Mouse (Mus musculus): ENCODE measurements around the gene Edc3. TPM values are rescaled to one million over a fixed set of nuclear protein-coding genes. Genes with fewer than 3 reads are reported as not detected.

Edc3 gene
- polyA plus RNA-seq (2012; rRNA removed) = 12.3 and 13.8 TPM in 2 replicates

DNA sequence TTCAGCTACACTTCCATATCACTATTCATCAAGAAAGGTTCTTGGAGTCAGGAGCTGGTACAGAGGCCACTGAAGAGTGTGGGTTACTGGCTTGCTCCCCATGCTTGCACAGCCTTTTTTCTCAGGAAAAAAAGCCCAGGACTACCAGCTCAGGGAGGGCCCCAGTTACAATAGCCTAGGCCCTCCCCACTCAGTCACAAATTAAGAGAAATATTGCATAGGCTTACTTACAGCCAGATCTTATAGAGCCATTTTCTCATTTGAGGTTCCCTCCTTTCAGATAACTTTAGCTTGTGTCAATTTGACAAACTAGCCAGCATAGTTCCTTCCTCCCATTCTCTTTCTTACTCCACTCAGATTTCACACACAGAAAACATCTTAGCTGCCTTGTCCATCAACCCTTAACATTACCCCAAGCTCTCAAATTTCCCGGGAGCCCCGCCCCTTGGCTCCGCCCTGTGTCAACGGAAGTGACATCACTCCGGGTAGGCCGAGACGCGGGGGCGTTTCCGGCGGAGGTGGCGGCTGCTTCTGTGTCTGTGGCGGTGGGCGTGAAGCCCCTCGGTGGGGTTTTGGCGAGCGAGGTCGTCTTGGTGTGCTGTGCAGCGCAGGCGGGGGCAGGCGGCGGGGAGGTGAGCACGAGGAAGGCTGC is at the start of gene Edc3:
TSS of gene Edc3 (plus strand) at position 473 of the 652 bp plus-strand sequence.
- peak; percentile 78 for DNase-seq (ENCODE audit: low spot score)

DNA sequence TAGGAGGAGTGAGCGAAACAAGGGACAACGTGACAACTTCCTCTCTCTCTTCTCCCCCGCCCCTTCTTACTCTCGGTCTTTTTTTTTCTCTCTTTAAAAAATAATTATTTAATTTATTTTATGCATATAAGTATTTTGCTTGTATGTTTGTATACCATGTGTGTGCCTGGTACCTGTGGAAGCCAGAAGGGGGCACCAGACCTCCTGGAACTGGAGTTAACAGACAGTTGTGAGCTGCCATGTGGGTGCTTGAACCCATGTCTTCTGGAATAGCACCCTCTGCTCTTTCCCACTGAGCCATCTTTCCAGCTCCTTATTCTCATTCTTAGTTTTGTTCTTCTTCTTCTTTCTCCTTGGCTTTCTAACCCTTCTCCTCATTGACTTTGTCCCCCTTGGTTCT is 49.4 kb upstream of the Edc3 start:
- DNase-seq (ENCODE audit: low spot score) = no peak

DNA sequence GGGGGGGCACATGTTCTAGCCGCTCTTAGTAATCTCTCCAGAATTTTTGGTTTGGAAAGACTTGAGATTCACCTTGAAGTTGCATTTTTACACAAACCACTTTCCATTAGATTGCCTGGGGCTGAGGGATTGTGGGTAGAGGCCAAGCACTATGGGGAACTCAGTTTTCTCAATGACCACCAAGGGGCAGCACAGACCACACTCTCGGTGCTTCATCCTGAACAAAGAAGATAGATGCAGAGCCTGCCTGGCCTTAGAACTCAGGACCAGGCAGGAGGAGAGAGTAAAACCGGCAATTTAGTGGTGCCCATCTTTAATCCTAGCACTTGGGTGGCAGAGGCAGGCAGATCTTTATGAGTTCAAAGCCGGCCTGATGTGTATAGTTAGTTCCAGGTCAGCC is 48.6 kb upstream of the Edc3 start:
- DNase-seq (ENCODE audit: low spot score) = no peak

DNA sequence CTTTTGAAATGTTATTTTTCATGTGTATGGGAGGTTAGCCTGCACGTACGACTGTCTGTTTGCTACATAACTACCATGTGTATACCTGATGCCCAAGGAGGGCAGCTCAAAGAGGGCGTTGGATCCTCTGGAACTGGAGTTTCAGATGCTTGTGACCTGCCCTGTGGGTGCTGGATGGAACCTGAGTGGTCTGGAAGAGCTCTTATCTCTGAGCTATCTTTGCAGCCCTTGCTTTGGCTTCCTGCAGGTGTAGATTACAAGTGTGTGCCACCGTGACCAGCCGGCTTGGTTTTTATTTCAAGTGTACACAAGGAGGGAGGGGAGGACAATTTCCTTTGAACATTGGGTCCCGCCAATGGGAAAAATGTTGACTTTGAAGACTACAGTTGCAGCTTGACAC is 47.8 kb upstream of the Edc3 start:
- DNase-seq (ENCODE audit: low spot score) = no peak

DNA sequence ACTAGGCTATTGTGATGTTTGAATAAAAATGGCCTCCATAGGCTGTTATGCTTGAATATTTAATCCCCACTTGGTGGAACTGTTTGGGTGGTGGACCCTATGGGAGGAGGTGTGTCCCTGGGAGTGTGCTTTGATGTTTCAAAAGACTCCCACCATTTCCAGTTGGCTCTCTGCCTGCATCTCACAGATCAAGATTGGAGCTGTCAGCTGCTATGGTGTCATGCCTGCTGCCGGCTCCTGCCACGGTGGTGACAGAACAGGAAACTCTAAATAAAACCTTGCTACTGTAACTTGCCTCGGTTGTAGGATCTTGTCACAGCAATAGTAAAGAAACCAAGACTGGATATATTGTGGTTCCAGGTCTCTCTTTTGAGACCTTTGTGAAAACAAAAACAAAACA is 46.8 kb upstream of the Edc3 start:
- DNase-seq (ENCODE audit: low spot score) = no peak

DNA sequence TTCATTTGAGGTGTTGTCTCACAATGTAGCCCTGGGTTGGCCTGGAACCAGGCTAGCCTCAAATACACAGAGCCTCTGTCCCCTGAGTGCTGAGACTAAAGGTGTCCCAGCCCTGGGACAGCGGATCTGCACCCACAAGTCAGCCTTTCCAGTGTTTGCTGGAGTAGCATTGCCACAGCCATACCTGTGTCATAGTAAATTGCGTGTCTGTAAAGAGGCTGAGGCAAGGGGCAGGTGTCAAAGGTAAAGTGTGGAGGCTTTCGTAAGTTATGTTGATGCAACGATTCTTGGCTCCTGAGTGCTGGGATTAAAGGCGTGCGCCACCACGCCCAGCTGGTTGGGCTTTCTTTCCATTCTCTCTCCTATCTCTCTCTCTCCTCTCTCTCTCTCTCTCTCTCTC is 43.7 kb upstream of the Edc3 start:
- no peak for DNase-seq (ENCODE audit: low spot score)

DNA sequence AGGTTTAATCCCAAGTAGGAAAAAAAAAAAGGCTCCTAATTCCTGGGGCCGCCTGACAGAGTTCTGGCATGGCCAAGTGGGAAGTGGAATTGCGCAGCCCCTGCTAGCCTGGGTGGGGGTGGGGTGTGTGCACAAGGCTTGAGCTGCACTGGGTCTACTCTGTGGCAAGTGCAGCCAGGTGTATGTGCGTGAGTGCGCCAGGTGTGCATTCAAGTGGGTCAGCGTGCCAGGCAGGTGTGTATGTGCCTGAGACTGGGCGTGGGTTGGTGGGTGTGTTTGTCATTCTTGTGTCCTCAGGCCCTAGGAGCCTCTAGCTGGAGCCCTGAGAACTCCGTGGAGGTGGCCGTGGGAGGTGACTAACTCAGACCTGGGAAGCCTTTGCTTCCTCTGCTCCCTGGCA is 41.8 kb upstream of the Edc3 start:
- no peak for DNase-seq (ENCODE audit: low spot score)

DNA sequence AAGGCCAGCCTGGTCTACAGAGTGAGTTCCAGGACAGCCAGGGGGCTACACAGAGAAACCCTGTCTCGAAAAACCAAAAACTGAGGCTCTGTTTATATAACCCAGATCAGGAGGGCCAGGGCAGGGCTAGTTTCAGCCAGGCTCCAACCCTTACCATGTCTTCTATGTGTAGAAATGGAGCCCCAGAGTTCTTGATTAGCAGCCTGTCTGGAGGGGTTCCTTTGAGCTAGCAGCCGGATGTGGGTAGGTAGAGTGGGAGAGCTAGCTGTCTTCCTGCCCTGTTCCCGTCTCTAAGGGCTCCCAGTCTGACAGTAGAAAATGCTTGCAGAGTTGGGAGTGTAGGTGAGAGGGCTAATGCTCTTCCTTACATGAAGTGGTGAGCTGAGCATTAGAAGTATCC is 41.2 kb upstream of the Edc3 start:
- no peak for DNase-seq (ENCODE audit: low spot score)

DNA sequence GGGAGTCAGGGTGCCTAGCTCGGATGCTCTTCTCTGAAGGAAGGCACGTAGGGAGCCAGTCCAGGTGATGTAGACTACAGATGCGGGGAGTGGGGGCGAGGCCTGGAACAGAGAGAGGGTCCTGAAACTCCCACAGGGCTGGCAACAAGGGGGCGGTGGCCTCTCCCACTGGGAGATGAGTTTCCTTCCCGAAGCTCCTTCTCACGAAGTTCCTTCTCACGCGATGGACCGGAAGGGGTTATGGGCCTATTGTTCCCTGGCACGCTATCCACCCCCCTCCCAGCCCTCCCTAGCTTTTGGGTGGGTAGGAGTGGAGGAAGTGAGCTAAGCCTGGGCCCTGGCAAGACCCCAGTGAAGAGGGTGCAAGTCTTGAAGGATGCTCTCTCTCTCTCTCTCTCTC is 40.5 kb upstream of the Edc3 start:
- DNase-seq (ENCODE audit: low spot score) = no peak

DNA sequence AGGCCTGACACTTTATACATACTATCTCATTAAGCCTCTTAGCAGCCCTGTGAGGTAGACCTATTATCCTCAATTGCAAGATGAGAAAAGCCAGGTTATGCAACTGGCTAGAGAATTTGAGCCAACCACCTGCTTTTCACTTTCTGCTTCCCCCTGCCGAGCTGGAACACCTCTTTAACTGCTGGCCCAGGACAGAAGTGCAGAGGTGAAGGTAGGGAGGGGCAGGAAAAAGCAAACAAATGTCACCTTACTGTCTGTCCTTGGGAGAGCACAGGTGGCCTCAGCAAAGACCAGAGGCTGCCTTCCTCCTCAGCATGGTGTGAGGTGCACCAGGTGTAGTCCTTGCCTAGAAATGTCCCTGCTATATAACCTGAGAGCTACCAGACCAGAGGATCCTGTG is 40.1 kb upstream of the Edc3 start:
- no peak for DNase-seq (ENCODE audit: low spot score)

DNA sequence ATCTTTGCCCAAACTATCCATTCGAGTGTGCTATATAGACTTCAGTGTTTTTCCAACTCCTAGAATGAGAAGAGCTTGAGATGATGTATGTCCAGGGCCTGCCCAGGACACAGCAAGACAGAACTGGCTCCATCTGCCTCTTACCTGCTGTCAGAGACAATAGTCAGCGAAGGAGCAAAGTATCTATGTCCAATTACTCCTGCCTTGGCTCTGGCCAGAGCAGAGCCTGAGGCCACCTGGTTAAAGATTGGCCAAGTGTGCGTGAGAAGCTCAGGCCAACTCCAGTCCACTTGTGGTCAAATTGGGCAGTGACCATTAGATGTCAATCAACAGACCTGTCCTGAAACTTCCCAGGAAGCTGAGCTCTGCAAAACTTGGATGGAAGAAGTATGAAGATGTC is 38.8 kb upstream of the Edc3 start:
- DNase-seq (ENCODE audit: low spot score) = no peak

DNA sequence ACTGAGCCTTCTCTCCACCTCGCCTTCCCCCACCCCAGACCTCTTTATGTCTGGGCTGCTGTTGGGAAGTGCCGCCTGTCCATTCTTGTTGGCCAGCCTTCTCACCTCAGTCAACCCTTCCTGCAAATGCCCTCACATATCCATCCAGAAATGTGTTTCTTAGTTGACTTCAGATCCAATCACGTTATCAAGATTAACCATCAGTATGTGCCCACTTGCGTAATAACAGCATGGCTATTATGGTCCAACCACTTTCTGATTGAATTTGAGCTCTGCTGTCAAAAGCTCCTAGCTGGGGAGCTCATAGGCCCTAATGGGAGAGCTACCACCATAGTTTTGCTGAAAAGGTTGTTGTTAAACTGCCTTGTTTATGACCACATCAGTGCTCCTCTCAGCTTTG is 37.3 kb upstream of the Edc3 start:
- DNase-seq (ENCODE audit: low spot score) = no peak

DNA sequence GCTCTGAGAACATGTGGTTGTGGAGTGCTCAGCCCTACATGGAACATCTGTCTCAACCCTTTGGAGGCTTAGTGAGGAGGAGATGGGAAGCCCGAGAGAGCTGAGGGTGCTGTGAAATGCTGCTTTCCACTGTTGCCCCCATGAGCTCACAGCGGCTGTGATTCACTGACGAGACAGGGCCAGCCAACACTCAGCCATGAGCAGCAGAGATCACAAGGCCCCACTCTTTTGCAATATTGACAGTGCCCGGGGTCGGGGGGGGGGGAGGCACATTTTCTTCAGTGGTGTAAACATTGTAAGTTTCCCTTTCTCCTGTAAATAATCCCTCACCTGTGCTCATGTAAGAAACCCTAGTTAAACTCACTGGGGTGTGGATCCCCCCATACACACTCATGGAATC is 36.8 kb upstream of the Edc3 start:
- DNase-seq (ENCODE audit: low spot score) = no peak

DNA sequence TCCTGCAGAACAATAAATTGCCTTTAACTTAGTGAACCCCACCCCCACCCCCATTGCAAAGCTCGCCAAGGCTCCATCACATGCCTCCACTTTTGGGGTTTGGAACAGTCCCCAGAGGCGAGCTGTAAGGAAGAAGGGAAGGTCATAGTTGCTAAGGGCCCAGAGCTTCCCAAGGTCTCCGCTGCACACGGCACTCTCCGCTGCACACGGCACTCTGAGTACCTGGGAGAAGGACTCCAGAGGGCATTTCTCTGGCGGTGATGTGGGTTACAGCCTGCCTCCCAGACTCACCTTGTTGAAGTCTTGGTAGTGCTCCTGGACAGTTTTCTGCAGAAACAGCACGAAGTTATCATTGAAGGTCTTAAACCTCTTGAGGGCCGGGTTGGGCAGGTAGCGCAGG is 26.9 kb upstream of the Edc3 start:
- DNase-seq (ENCODE audit: low spot score) = no peak

DNA sequence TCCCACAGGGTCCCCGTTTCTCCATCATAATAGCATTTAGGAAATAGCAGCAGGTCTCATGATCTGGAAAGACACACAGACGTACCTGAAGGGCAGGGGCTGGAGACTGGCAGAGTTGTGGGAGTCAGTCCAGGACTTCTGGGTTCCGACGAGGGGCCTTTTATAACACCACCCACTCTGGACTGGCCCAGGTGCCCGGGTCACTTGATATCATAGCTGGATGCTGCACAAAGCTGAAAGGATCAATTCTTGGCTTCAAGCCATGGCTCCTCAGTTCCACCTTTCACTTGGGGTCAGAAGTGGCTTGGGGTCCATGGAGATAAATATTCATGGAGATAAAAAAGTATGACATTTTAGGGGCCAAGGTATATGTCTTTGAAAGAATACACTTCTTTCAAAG is 24.8 kb upstream of the Edc3 start, which contains the start of gene Cyp1a2:
TSS of gene Cyp1a2 (minus strand) at position 184 of the 400 bp plus-strand sequence.
- no peak for DNase-seq (ENCODE audit: low spot score)

DNA sequence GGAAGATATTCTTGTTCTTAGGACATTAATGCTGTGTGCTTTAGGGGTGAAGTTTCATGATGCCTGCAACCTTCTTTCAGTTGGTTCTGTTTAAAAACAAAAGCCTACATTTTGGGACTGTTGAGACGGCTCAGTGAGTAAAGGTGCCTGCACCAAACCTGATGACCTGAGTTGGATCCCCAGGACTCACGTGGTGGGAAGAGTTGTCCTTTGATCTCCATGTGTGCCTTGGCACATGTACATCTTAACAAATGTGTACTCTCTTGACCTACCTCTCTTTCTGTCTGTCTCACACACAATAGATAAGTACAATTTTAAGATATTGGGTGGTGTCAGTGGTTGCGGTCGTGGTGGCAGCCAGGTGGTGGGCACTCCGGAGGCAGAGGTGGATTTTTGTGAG is 22.3 kb upstream of the Edc3 start:
- no peak for DNase-seq (ENCODE audit: low spot score)

DNA sequence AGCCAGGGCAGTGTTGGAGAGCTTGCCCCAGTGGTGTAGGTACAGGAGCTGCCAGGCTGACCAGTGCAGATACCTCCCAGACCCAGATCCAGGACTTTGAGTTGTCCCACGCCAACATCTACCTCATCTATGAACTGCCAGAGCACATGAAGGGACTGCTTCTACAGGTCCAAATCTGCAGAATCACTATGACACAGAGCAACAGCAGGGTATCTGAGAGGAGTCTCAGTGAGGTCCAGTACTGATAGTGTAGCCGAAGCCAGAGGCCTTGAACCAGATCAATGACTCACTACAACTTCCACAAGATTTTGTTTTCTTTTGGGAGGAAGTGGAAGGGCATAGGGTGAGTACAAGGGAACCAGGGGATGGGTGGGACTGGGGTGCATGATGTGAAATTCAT is 20.6 kb upstream of the Edc3 start, which contains the start of gene Cyp1a1:
TSS of gene Cyp1a1 (plus strand) at position 178 of the 400 bp plus-strand sequence.
- no peak for DNase-seq (ENCODE audit: low spot score)

DNA sequence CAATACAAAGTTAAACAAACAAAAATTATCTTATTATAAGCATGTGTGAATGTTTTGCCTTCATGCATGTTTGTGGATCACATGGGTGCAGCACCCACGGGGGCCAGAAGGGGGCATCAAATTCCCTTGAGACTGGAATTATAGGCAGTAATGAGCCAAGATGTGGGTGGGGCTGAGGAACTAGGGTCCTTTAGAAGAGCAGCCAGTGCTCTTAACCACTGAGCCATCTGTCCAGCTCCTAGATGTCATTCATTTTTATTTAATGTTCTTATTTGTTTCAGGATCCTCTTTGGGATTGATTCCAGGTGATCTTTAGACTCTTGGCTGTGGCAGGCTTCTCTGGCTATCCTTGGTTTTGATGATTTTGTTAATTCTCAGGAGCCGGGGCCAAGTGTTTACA is 20.2 kb upstream of the Edc3 start:
- DNase-seq (ENCODE audit: low spot score) = no peak

DNA sequence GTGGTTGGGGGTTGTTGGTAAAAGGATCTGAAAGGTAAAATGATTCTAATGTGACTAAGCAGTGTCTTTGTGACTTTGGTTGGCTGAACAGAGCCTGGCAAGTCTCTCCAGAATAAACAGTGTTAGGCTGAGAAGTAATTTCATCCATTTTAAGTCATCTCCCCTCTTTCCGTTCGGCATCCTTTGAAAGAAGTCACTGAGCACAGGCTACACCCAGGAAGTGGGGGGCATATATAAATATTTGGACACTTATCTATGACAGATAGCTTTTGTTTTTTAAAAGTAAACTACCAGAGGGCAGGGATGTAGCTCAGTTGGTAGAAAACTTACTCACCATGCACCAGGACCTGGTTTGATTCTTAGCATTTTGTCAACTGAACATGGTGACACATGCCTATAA is 19.7 kb upstream of the Edc3 start:
- DNase-seq (ENCODE audit: low spot score) = no peak

DNA sequence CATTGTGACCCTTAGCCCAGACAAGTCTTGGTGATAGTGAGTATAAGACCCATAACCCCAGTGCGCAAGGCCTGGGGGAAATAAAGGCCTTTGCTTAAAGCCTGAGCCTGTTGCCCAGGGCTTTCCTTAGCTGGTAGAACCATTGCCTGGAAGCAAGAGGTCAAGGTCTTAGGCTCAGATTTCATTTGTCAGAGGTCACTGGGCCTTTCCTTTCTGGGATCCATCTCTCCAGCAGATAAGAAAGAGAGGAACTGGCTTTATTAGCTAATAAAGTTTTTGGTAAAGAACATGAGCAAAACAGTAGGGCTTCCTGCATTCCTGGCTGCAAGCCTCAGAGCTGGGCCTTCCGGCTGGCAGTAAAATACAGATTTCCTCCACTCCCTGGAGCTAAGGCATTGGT is 14.2 kb upstream of the Edc3 start:
- DNase-seq (ENCODE audit: low spot score) = no peak

DNA sequence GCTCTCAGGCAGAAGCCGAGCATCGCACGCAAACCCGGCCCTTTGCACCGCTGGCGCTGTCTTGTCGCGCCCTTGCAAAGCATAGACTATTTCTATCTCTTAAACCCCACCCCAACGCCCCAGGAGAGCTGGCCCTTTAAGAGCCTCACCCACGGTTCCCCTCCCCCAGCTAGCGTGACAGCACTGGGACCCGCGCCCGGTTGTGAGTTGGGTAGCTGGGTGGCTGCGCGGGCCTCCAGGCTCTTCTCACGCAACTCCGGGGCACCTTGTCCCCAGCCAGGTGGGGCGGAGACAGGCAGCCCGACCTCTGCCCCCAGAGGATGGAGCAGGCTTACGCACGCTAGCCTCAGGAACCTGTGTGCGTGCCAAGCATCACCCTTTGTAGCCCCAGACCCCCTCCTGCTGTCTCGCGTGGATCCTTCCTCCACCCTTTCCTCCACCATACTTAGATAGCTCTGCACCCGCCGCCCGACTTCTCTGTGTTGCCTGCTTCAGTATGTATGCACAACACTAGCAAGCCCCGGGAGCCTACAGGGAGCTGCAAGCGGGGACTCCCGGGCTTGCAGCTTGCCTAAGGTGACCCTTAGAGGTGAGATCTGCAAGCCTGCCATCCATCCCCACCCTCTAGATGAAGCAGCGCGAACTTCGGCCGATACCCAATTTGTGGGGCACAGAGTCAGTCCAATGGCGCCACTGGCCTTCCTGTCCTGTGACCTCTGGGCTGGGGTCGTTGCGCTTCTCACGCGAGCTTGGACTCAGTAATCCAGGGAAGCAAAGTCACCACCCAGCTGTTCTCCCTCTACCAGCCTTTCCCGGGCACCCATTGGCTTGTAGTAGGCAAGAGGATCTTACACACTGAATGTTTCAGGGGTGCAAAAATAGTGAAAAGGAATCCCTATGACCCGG is 11.7 kb upstream of the Edc3 start:
- peak; percentile 32 for DNase-seq (ENCODE audit: low spot score)

DNA sequence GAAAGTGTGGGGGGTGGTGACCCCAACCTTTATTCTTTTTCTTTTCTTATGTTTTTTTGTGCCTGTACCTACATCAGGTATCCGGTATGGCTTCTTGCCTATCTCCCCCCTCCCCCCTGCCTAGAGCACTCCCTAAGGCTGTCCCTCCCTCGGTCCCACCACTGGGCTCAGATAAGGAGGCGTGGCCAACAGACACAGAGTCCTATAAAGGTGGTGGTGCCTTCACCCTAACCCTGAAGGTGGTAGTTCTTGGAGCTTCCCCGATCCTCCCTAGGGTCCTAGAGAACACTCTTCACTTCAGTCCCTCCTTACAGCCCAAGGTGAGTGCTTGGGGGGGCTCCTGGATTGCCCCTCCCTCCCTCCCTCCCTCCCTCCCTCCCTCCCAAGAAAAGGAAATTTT is 11.0 kb upstream of the Edc3 start:
- DNase-seq (ENCODE audit: low spot score) = no peak

DNA sequence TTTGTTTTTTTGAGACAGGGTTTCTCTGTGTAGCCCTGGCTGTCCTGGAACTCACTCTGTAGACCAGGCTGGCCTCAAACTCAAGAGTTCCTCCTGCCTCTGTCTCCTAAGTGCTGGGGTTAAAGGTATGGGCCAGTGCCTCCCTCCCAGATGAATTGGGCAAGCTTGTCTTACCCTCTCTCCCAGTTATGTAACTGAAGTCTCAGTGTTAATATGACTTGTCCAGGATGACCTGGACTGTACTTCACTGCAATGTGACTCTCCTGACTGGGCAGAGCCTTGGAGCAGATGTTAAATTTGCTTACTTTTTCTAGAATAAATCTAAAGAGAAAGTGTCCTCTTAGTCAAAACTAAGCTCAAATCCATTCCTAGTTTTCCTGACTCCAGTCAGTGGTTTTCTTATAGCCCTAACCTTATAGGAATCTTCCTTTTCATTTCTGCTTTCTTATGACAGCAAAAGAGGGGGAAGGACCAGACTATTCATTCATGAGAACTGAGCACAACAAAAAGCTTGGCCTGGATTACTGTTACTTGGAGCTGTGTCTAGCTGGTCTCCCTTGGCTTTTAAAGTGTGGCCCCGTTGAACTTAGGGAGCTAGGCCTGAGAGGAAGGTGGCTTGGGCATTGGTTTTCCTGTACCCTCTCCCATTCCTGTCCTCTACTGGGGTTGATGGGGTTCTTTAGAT is 9.7 kb upstream of the Edc3 start:
- DNase-seq (ENCODE audit: low spot score) = no peak

Measured in urinary bladder, adult 2 months (tissue).